Mouse (Mus musculus): ENCODE results near the gene Gm45140. TPM values are rescaled to one million over a fixed set of nuclear protein-coding genes. Genes with fewer than 3 reads are reported as not detected.

Gm45140 gene
- total and polyA plus RNA-seq, 3 experiments: 9.9 to 26.2 TPM; not detected in 1

DNA sequence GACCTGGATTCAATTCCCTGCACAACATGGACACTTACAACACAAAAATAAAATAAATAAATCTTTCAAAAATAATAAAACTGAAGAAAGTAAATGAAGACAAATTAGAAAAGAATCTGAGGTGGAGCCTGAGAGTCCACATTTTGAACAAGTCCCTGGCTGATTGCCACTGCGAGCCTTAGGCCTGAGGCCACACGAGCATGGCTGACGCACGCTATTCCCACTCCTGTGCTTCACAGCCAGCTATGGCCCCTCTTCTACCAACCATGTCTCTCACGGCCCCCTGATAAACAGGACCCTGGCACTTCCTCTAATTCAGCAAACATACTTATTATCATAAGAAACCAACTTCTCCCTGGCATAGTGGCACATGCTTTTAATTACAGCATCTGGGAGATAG lies 49.0 kb downstream of the Gm45140 start:
- TF ChIP-seq USF1 (IDR thresholded peaks at IDR 0.05; ENCODE audit: low read depth, low read length) (no peak), MAX (IDR thresholded peaks at IDR 0.05; ENCODE audit: low read length) (no peak), TAL1 (IDR thresholded peaks at IDR 0.05; ENCODE audit: low read length) (peak; percentile 45), KAT2A (conservative IDR thresholded peaks at IDR 0.05; ENCODE audit: low read depth, low read length) (no peak), CHD2 (IDR thresholded peaks at IDR 0.05; ENCODE audit: low read length) (no peak), TBP (IDR thresholded peaks at IDR 0.05; ENCODE audit: low read depth, low read length) (peak; percentile 87), ETS1 (IDR thresholded peaks at IDR 0.05; ENCODE audit: low read depth, low read length) (no peak), EP300 (IDR thresholded peaks at IDR 0.05; ENCODE audit: low read depth in 1 of 2, low read length in 2 of 2) (peak; percentile 17; a peak in 1 of 4 replicates), GATA1 (IDR thresholded peaks at IDR 0.05; ENCODE audit: low read depth, low read length) (peak; percentile 29; the same call in 1 of the 2 replicates)
- Histone ChIP-seq H3K9me3 (replicated peaks; ENCODE audit: insufficient read depth, low read length) (no peaks in the 10 kb centered on the region), H3K9ac (ENCODE audit: control insufficient read depth, low read depth, low read length, poor library complexity, severe bottlenecking) (no peak overlapping the region), H3K4me1 (ENCODE audit: control insufficient read depth in 1 of 2, insufficient read depth in 2 of 2, low read length in 2 of 2) (peaks cover 30 to 39% of the 10 kb centered on the region in 2 experiments), H3K4me3 (ENCODE audit: control insufficient read depth in 1 of 2, insufficient read depth in 1 of 2, low read depth in 2 of 2, low read length in 2 of 2) (no peak overlapping the region), H3K27me3 (ENCODE audit: control insufficient read depth in 1 of 2, insufficient read depth in 2 of 2, low read length in 2 of 2) (no peaks in the 10 kb centered on the region), H3K79me2 (ENCODE audit: control insufficient read depth, insufficient read depth, low read length, poor library complexity) (no peaks in the 10 kb centered on the region), H3K36me3 (ENCODE audit: control insufficient read depth in 1 of 2, insufficient read depth in 2 of 2, low read length in 2 of 2) (peaks cover 0 to 26% of the 10 kb centered on the region in 2 experiments; a peak in 2 of 4 replicates), H3K27ac (ENCODE audit: control insufficient read depth, low read depth, low read length) (no peak overlapping the region)
- no peak for DNase-seq (ENCODE audit: low read depth, low spot score)

DNA sequence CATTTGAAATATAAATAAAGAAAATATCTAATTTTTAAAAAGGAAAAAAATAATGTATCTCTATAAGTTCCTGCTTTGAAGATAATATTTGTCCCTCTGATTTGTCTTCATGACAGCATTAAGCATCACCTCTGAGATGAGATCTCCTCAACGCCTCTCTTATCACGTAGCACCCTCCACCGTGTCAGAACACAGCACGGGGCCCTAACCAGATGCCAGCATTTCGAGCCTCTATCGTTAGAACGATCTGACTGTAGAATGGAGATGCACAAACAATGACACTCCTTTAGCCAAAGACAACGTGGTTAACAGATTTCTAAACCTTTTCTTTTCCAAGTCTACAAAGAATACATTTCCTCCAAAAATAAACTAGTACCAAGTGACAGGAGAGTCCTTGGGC lies 51.6 kb downstream of the Gm45140 start:
- Histone ChIP-seq H3K27me3 (ENCODE audit: control insufficient read depth in 1 of 2, insufficient read depth in 2 of 2, low read length in 2 of 2) (no peaks in the 10 kb centered on the region), H3K9ac (ENCODE audit: control insufficient read depth, low read depth, low read length, poor library complexity, severe bottlenecking) (no peak overlapping the region), H3K36me3 (ENCODE audit: control insufficient read depth in 1 of 2, insufficient read depth in 2 of 2, low read length in 2 of 2) (peaks cover 0 to 3% of the 10 kb centered on the region in 2 experiments; a peak in 2 of 4 replicates), H3K4me1 (ENCODE audit: control insufficient read depth in 1 of 2, insufficient read depth in 2 of 2, low read length in 2 of 2) (peaks cover 10 to 15% of the 10 kb centered on the region in 2 experiments), H3K4me3 (ENCODE audit: control insufficient read depth in 1 of 2, insufficient read depth in 1 of 2, low read depth in 2 of 2, low read length in 2 of 2) (no peak overlapping the region), H3K9me3 (replicated peaks; ENCODE audit: insufficient read depth, low read length) (no peaks in the 10 kb centered on the region), H3K27ac (ENCODE audit: control insufficient read depth, low read depth, low read length) (no peak overlapping the region), H3K79me2 (ENCODE audit: control insufficient read depth, insufficient read depth, low read length, poor library complexity) (no peaks in the 10 kb centered on the region)
- no peak for DNase-seq (ENCODE audit: low read depth, low spot score)
- TF ChIP-seq POLR2AphosphoS2 (IDR thresholded peaks at IDR 0.05; ENCODE audit: low read length) (no peak), GATA1 (IDR thresholded peaks at IDR 0.05; ENCODE audit: low read depth, low read length) (0 out of 2 replicates have a peak, but pooled peaks have one; percentile 7), TBP (IDR thresholded peaks at IDR 0.05; ENCODE audit: low read depth, low read length) (no peak)

DNA sequence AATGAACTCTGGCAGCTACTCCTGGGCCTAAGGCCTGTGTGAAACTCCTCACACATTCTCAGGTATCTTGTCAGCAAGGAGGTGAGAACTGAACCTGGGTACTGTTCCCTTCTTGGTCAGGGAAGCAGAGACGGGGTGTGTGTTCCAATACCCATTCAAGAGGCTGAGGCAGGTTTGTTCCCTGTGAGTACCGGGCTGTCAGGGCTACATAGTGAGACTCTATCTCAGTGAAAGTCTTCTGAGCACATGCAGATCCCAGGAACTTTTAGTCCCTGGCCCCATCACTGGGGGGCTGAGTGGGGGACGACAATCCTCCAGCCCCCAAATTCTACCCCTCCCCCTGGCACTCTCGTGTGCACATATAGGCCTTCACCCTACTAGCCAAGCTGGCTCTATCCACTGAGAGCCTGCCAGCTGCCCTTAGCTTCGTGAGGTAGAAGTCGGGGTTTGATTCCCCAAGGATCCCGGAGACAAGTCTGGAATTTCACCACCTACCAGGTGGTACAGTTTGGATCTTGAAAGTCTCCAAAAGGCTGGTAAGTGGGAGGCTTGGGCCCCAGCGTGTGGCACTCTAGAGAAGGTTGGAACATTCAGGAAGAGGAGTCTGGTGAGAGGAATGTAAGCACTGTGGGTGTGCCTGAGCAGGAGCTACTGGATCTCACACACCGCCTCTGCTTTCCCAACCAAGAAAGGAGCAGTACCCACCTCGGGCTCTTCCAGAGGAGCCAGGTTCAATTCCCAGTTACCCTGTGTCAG lies 54.9 kb downstream of the Gm45140 start:
- H3K9me3 ChIP-seq (replicated peaks; ENCODE audit: insufficient read depth, low read length): no peaks in the 10 kb centered on the region
- H3K27ac ChIP-seq (ENCODE audit: control insufficient read depth, low read depth, low read length): no peak overlapping the region
- H3K79me2 ChIP-seq (ENCODE audit: control insufficient read depth, insufficient read depth, low read length, poor library complexity): no peaks in the 10 kb centered on the region
- H3K9ac ChIP-seq (ENCODE audit: control insufficient read depth, low read depth, low read length, poor library complexity, severe bottlenecking): no peak overlapping the region
- H3K4me1 ChIP-seq (ENCODE audit: control insufficient read depth in 1 of 2, insufficient read depth in 2 of 2, low read length in 2 of 2): peaks cover 20 to 27% of the 10 kb centered on the region in 2 experiments
- TF ChIP-seq TAL1 (IDR thresholded peaks at IDR 0.05; ENCODE audit: low read length): no peak
- no peaks in the 10 kb centered on the region for H3K27me3 ChIP-seq (ENCODE audit: control insufficient read depth in 1 of 2, insufficient read depth in 2 of 2, low read length in 2 of 2)
- no peak for DNase-seq (ENCODE audit: low read depth, low spot score)
- H3K4me3 ChIP-seq (ENCODE audit: control insufficient read depth in 1 of 2, insufficient read depth in 1 of 2, low read depth in 2 of 2, low read length in 2 of 2): no peak overlapping the region
- peaks cover 0 to 21% of the 10 kb centered on the region in 2 experiments; a peak in 2 of 4 replicates for H3K36me3 ChIP-seq (ENCODE audit: control insufficient read depth in 1 of 2, insufficient read depth in 2 of 2, low read length in 2 of 2)
